13 mouse cellular contexts compared by ENCODE assay signal in genomic region chr1:51292348-51292747, GRCm38 (mm10). TPM values are rescaled to one million over a fixed set of nuclear protein-coding genes. Genes with fewer than 3 reads are reported as not detected.
A peak's percentile ranks its signal among the peaks of the same experiment; 100 is the strongest.
DNase-seq lines count a peak whose midpoint lies in the region; ATAC-seq lines count a peak whose summit lies in the region.
"Had no signal": no experiment of that assay in that cellular context is flagged by ENCODE, and none has a peak within 500 bp of the region (broad histone marks: within the 10 kb centered on the region; RNA-seq: fewer than 3 reads in every experiment).

No protein-coding gene starts in this region.

- H3K9me3 ChIP-seq in heart, embryonic 10.5 days: no peaks in the 10 kb centered on the region
- H3K9me3 ChIP-seq in lung, embryonic 16.5 days (ENCODE audit: control insufficient read depth, low read length): no peaks in the 10 kb centered on the region
- H3K9me3 ChIP-seq: embryonic facial prominence, embryonic 13.5 days had no signal

- H3K4me3 ChIP-seq in heart, embryonic 10.5 days: peak overlapping the region; percentile 36
- H3K4me3 ChIP-seq in lung, embryonic 16.5 days (ENCODE audit: low read length): peak overlapping the region; percentile 39
- H3K4me3 ChIP-seq: embryonic facial prominence, embryonic 13.5 days had no signal

- H3K36me3 ChIP-seq in heart, embryonic 10.5 days: no peaks in the 10 kb centered on the region
- no peaks in the 10 kb centered on the region for H3K36me3 ChIP-seq in lung, embryonic 16.5 days (ENCODE audit: control insufficient read depth, insufficient read depth, low read length)
- H3K36me3 ChIP-seq: embryonic facial prominence, embryonic 13.5 days had no signal

- no peak for DNase-seq in heart, embryonic 10.5 days (ENCODE audit: low spot score)
- no peak for DNase-seq in heart, adult 9 months (ENCODE audit: low spot score in 2 of 2)
- DNase-seq in lung, adult 18-20 months: no peak
- DNase-seq in layer of hippocampus, adult 9-11 months: peak; percentile 14
- no peak for DNase-seq in spleen, adult 18-20 months
- DNase-seq in frontal cortex, postnatal 10 days (ENCODE audit: low spot score in 2 of 2): no peak
- DNase-seq in left cerebral cortex, adult 8-10 months (ENCODE audit: low spot score in 2 of 2): no peak
- DNase-seq: adrenal gland, postnatal 10 days; B cell, adult 2 months; cerebellum, adult 2 months; left cerebral cortex, postnatal 4 days had no signal

- no peaks in the 10 kb centered on the region for H3K27me3 ChIP-seq in heart, embryonic 10.5 days (ENCODE audit: insufficient read depth, poor library complexity, severe bottlenecking)
- H3K27me3 ChIP-seq in lung, embryonic 16.5 days (ENCODE audit: control insufficient read depth, insufficient read depth, low read depth, low read length): no peaks in the 10 kb centered on the region
- H3K27me3 ChIP-seq: embryonic facial prominence, embryonic 13.5 days had no signal

- peaks cover 22% of the 10 kb centered on the region for H3K4me1 ChIP-seq in heart, embryonic 10.5 days
- peaks cover 26% of the 10 kb centered on the region for H3K4me1 ChIP-seq in lung, embryonic 16.5 days (replicated peaks; ENCODE audit: control insufficient read depth, insufficient read depth, low read length)

- ATAC-seq in lung, embryonic 16.5 days (ENCODE audit: low read depth): no peak

- peak overlapping the region; percentile 23; the same call in 1 of the 2 replicates for H3K9ac ChIP-seq in lung, embryonic 16.5 days (ENCODE audit: low read length)
- H3K9ac ChIP-seq: embryonic facial prominence, embryonic 13.5 days had no signal

- no peak overlapping the region for H3K27ac ChIP-seq in heart, embryonic 10.5 days
- H3K27ac ChIP-seq in lung, embryonic 16.5 days (ENCODE audit: low read length): no peak overlapping the region
- H3K27ac ChIP-seq: embryonic facial prominence, embryonic 13.5 days had no signal

- WGBS in heart, embryonic 10.5 days: 70% methylated on average over 4 of the region's 4 CpGs
- 67% methylated on average over 4 of the region's 4 CpGs for WGBS in lung, embryonic 16.5 days

- H3K4me2 ChIP-seq in lung, embryonic 16.5 days (ENCODE audit: low read depth, low read length): peak overlapping the region; percentile 63
- H3K4me2 ChIP-seq: embryonic facial prominence, embryonic 13.5 days had no signal

RNA-seq across cellular contexts. Expression of gene Cavin2, which starts 3.4 kb away (rescaled TPM):
- 53.5 and 88.3 TPM in 2 replicates for polyA plus RNA-seq in heart, embryonic 10.5 days (2016; fragmentation: Nextera tagmentation; extraction: Ambion mirVana)
- polyA plus RNA-seq in lung, embryonic 16.5 days (2015; fragmentation: Nextera tagmentation; extraction: Ambion mirVana): 176 and 185 TPM in 2 replicates
- total RNA-seq in left cerebral cortex, adult 8-10 months (2022): 10 to 100 TPM in 1 of 4 experiments, 1 to 10 TPM in 3; 8.4 to 10.1 (median 9.5) TPM
